Mouse (Mus musculus) liver, embryonic 14.5 days (tissue): ENCODE measurements around the gene Slc25a36.

ENCODE experiments used
- CTCF ChIP-seq: IDR thresholded peaks from 2 replicates; pipeline ENCODE4 v1.5.1; 2016; ENCODE audit warnings: antibody characterized with exemption, low read depth, control low read depth
- EP300 ChIP-seq: IDR thresholded peaks from 2 replicates; pipeline ENCODE4 v1.6.1; 2016; ENCODE audit warnings: antibody characterized with exemption, low read depth

DNA sequence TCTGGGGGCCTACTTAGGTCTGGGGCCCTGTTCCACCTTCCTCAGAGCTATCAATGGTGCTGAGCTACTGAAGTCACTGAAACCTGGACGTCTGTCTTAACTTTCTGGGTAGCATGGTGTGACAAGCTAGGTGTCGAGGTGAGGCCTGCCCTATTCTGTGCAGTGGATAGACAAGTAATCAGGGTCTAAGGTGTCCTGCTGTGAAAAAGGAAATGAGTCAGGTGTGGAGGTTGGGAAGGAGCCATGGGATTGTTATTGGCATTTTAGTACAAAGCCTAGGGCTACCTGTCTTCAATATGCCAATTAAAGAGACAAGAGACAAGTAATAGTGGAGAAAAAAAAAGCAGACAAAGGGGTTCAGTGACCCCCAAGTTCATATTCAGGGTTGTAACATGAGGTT, 30.8 kb upstream of the Slc25a36 start:
- TF ChIP-seq CTCF (no peak), EP300 (no peak)
